Mouse (Mus musculus): ENCODE data around the gene Tnip2. TPM values are rescaled to one million over a fixed set of nuclear protein-coding genes. Genes with fewer than 3 reads are reported as not detected.

Gene Tnip2
- polyA plus RNA-seq, 1 experiment from 2014 or later: 22.6 TPM

GRCm38 (mm10) chr5:34538079-34538478 is 24.3 kb upstream of the Tnip2 start:
- no peaks in the 10 kb centered on the region for H3K27me3 ChIP-seq (ENCODE audit: insufficient read depth, low read length)
- H3K4me1 ChIP-seq (ENCODE audit: insufficient read depth, low read length): no peaks in the 10 kb centered on the region
- no peak for ATAC-seq (ENCODE audit: low FRiP score, low TSS enrichment)
- no peak overlapping the region for H3K9ac ChIP-seq (replicated peaks; ENCODE audit: low read length)
- WGBS: 68% methylated on average over 7 of the region's 7 CpGs
- no peak overlapping the region for H3K27ac ChIP-seq (ENCODE audit: low read length)
- H3K4me3 ChIP-seq (ENCODE audit: low read length): no peak overlapping the region
- no peak overlapping the region for H3K4me2 ChIP-seq (replicated peaks; ENCODE audit: low read depth, low read length)
- no peaks in the 10 kb centered on the region for H3K9me3 ChIP-seq (ENCODE audit: low read length)
- H3K36me3 ChIP-seq (ENCODE audit: insufficient read depth, low read length): no peaks in the 10 kb centered on the region

- Histone ChIP-seq H3K4me1 (ENCODE audit: insufficient read depth, low read length) (no peaks in the 10 kb centered on the region), H3K4me3 (ENCODE audit: low read length) (no peak overlapping the region), H3K9ac (replicated peaks; ENCODE audit: low read length) (no peak overlapping the region), H3K4me2 (replicated peaks; ENCODE audit: low read depth, low read length) (no peak overlapping the region), H3K36me3 (ENCODE audit: insufficient read depth, low read length) (no peaks in the 10 kb centered on the region), H3K27ac (ENCODE audit: low read length) (no peak overlapping the region), H3K9me3 (ENCODE audit: low read length) (no peaks in the 10 kb centered on the region), H3K27me3 (ENCODE audit: insufficient read depth, low read length) (no peaks in the 10 kb centered on the region)
- 89% methylated on average over 7 of the region's 7 CpGs for WGBS
- ATAC-seq (ENCODE audit: low FRiP score, low TSS enrichment): no peak
Measured at GRCm38 (mm10) chr5:34535831-34536230, 22.0 kb upstream of the Tnip2 start.

GRCm38 (mm10) chr5:34534776-34535581 is 21.2 kb upstream of the Tnip2 start:
- no peaks in the 10 kb centered on the region for H3K4me1 ChIP-seq (ENCODE audit: insufficient read depth, low read length)
- no peak for ATAC-seq (ENCODE audit: low FRiP score, low TSS enrichment)
- no peaks in the 10 kb centered on the region for H3K36me3 ChIP-seq (ENCODE audit: insufficient read depth, low read length)
- H3K9me3 ChIP-seq (ENCODE audit: low read length): no peaks in the 10 kb centered on the region
- no peak overlapping the region for H3K27ac ChIP-seq (ENCODE audit: low read length)
- no peak overlapping the region for H3K4me3 ChIP-seq (ENCODE audit: low read length)
- no peak overlapping the region for H3K9ac ChIP-seq (replicated peaks; ENCODE audit: low read length)
- no peak overlapping the region for H3K4me2 ChIP-seq (replicated peaks; ENCODE audit: low read depth, low read length)
- WGBS: 77% methylated on average over 5 of the region's 5 CpGs
- no peaks in the 10 kb centered on the region for H3K27me3 ChIP-seq (ENCODE audit: insufficient read depth, low read length)

- Histone ChIP-seq H3K4me1 (ENCODE audit: insufficient read depth, low read length) (no peaks in the 10 kb centered on the region), H3K36me3 (ENCODE audit: insufficient read depth, low read length) (no peaks in the 10 kb centered on the region), H3K4me3 (ENCODE audit: low read length) (no peak overlapping the region), H3K27ac (ENCODE audit: low read length) (no peak overlapping the region), H3K9me3 (ENCODE audit: low read length) (no peaks in the 10 kb centered on the region), H3K27me3 (ENCODE audit: insufficient read depth, low read length) (no peaks in the 10 kb centered on the region), H3K9ac (replicated peaks; ENCODE audit: low read length) (no peak overlapping the region), H3K4me2 (replicated peaks; ENCODE audit: low read depth, low read length) (no peak overlapping the region)
- ATAC-seq (ENCODE audit: low FRiP score, low TSS enrichment): no peak
- 67% methylated on average over 3 of the region's 3 CpGs for WGBS
Measured at GRCm38 (mm10) chr5:34533820-34534219, 20.0 kb upstream of the Tnip2 start.

- ATAC-seq (ENCODE audit: low FRiP score, low TSS enrichment): no peak
- Histone ChIP-seq H3K36me3 (ENCODE audit: insufficient read depth, low read length) (no peaks in the 10 kb centered on the region), H3K4me2 (replicated peaks; ENCODE audit: low read depth, low read length) (no peak overlapping the region), H3K27me3 (ENCODE audit: insufficient read depth, low read length) (no peaks in the 10 kb centered on the region), H3K9me3 (ENCODE audit: low read length) (no peaks in the 10 kb centered on the region), H3K4me3 (ENCODE audit: low read length) (no peak overlapping the region), H3K9ac (replicated peaks; ENCODE audit: low read length) (no peak overlapping the region), H3K27ac (ENCODE audit: low read length) (no peak overlapping the region), H3K4me1 (ENCODE audit: insufficient read depth, low read length) (no peaks in the 10 kb centered on the region)
- WGBS: 71% methylated on average over 5 of the region's 5 CpGs
Measured at GRCm38 (mm10) chr5:34533066-34533465, 19.3 kb upstream of the Tnip2 start.

- Histone ChIP-seq H3K27ac (ENCODE audit: low read length) (no peak overlapping the region), H3K4me1 (ENCODE audit: insufficient read depth, low read length) (peaks cover 5% of the 10 kb centered on the region; the same call in 1 of the 2 replicates), H3K36me3 (ENCODE audit: insufficient read depth, low read length) (no peaks in the 10 kb centered on the region), H3K4me2 (replicated peaks; ENCODE audit: low read depth, low read length) (no peak overlapping the region), H3K9me3 (ENCODE audit: low read length) (no peaks in the 10 kb centered on the region), H3K27me3 (ENCODE audit: insufficient read depth, low read length) (no peaks in the 10 kb centered on the region), H3K9ac (replicated peaks; ENCODE audit: low read length) (no peak overlapping the region), H3K4me3 (ENCODE audit: low read length) (no peak overlapping the region)
- no peak for ATAC-seq (ENCODE audit: low FRiP score, low TSS enrichment)
- 29% methylated on average over 4 of the region's 4 CpGs for WGBS
Measured at GRCm38 (mm10) chr5:34530687-34531086, 16.9 kb upstream of the Tnip2 start.

- H3K27ac ChIP-seq (ENCODE audit: low read length): no peak overlapping the region
- no peak overlapping the region for H3K4me2 ChIP-seq (replicated peaks; ENCODE audit: low read depth, low read length)
- H3K36me3 ChIP-seq (ENCODE audit: insufficient read depth, low read length): no peaks in the 10 kb centered on the region
- H3K9ac ChIP-seq (replicated peaks; ENCODE audit: low read length): no peak overlapping the region
- WGBS: 63% methylated on average over 5 of the region's 5 CpGs
- H3K4me1 ChIP-seq (ENCODE audit: insufficient read depth, low read length): peaks cover 5% of the 10 kb centered on the region; the same call in 1 of the 2 replicates
- no peak overlapping the region for H3K4me3 ChIP-seq (ENCODE audit: low read length)
- no peaks in the 10 kb centered on the region for H3K9me3 ChIP-seq (ENCODE audit: low read length)
- ATAC-seq (ENCODE audit: low FRiP score, low TSS enrichment): no peak
- no peaks in the 10 kb centered on the region for H3K27me3 ChIP-seq (ENCODE audit: insufficient read depth, low read length)
Measured at GRCm38 (mm10) chr5:34530116-34530515, 16.3 kb upstream of the Tnip2 start.

GRCm38 (mm10) chr5:34528724-34529123 is 14.9 kb upstream of the Tnip2 start:
- Histone ChIP-seq H3K4me3 (ENCODE audit: low read length) (no peak overlapping the region), H3K9me3 (ENCODE audit: low read length) (no peaks in the 10 kb centered on the region), H3K4me2 (replicated peaks; ENCODE audit: low read depth, low read length) (no peak overlapping the region), H3K4me1 (ENCODE audit: insufficient read depth, low read length) (peaks cover 5% of the 10 kb centered on the region; the same call in 1 of the 2 replicates), H3K36me3 (ENCODE audit: insufficient read depth, low read length) (no peaks in the 10 kb centered on the region), H3K27me3 (ENCODE audit: insufficient read depth, low read length) (no peaks in the 10 kb centered on the region), H3K27ac (ENCODE audit: low read length) (no peak overlapping the region), H3K9ac (replicated peaks; ENCODE audit: low read length) (no peak overlapping the region)
- WGBS: 81% methylated on average over 5 of the region's 5 CpGs
- ATAC-seq (ENCODE audit: low FRiP score, low TSS enrichment): no peak

- H3K27ac ChIP-seq (ENCODE audit: low read length): no peak overlapping the region
- peaks cover 5% of the 10 kb centered on the region; the same call in 1 of the 2 replicates for H3K4me1 ChIP-seq (ENCODE audit: insufficient read depth, low read length)
- WGBS: 94% methylated on average over 2 of the region's 2 CpGs
- H3K27me3 ChIP-seq (ENCODE audit: insufficient read depth, low read length): no peaks in the 10 kb centered on the region
- H3K9ac ChIP-seq (replicated peaks; ENCODE audit: low read length): no peak overlapping the region
- no peak overlapping the region for H3K4me3 ChIP-seq (ENCODE audit: low read length)
- H3K4me2 ChIP-seq (replicated peaks; ENCODE audit: low read depth, low read length): no peak overlapping the region
- no peak for ATAC-seq (ENCODE audit: low FRiP score, low TSS enrichment)
- no peaks in the 10 kb centered on the region for H3K9me3 ChIP-seq (ENCODE audit: low read length)
- H3K36me3 ChIP-seq (ENCODE audit: insufficient read depth, low read length): no peaks in the 10 kb centered on the region
Measured at GRCm38 (mm10) chr5:34527352-34527751, 13.6 kb upstream of the Tnip2 start.

- H3K9me3 ChIP-seq (ENCODE audit: low read length): no peaks in the 10 kb centered on the region
- no peak overlapping the region for H3K27ac ChIP-seq (ENCODE audit: low read length)
- H3K4me3 ChIP-seq (ENCODE audit: low read length): peak overlapping the region; percentile 54
- H3K4me1 ChIP-seq (ENCODE audit: insufficient read depth, low read length): peaks cover 5% of the 10 kb centered on the region; the same call in 1 of the 2 replicates
- no peaks in the 10 kb centered on the region for H3K27me3 ChIP-seq (ENCODE audit: insufficient read depth, low read length)
- no peaks in the 10 kb centered on the region for H3K36me3 ChIP-seq (ENCODE audit: insufficient read depth, low read length)
- no peak overlapping the region for H3K9ac ChIP-seq (replicated peaks; ENCODE audit: low read length)
- 50% methylated on average over 5 of the region's 5 CpGs for WGBS
- ATAC-seq (ENCODE audit: low FRiP score, low TSS enrichment): 0 out of 2 replicates have a peak, but pooled peaks have one; percentile 11
- H3K4me2 ChIP-seq (replicated peaks; ENCODE audit: low read depth, low read length): peak overlapping the region; percentile 64
Measured at GRCm38 (mm10) chr5:34526477-34526775, 12.6 kb upstream of the Tnip2 start.

Measured in kidney, embryonic 16.5 days (tissue).